18 mouse cellular contexts compared by ENCODE assay signal in the genomic region with DNA sequence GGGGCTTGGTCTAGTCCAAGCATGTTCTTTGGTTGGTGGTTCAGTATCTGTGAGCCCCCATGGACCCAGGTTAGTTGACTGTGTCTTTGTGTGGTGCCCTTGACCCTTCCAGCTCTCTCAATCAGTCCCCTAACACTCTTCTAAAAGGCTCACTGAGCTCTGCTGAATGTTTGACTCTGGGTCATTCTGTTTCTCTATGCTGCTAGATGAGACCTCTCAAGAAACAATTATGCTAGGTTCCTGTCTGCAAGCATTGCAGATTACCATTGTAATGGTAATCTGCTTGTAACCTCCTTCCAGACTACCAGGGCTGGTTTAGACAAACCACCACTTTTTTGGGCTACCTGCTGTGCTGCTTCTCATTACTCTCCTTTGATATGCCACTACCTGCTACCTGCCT.
"Had no signal": no experiment of that assay in that cellular context is flagged by ENCODE, and none has a peak within 500 bp of the region (broad histone marks: within the 10 kb centered on the region; RNA-seq: fewer than 3 reads in every experiment).

No protein-coding gene starts in this region.

- H3K9ac ChIP-seq: lung, embryonic 15.5 days; midbrain, embryonic 12.5 days; neural tube, embryonic 13.5 days; neural tube, embryonic 15.5 days had no signal

- H3K4me1 ChIP-seq: lung, embryonic 15.5 days; midbrain, embryonic 10.5 days; midbrain, embryonic 12.5 days; neural tube, embryonic 13.5 days; neural tube, embryonic 15.5 days had no signal

- H3K4me3 ChIP-seq: lung, embryonic 15.5 days; midbrain, embryonic 10.5 days; midbrain, embryonic 12.5 days; myocyte; neural tube, embryonic 13.5 days; neural tube, embryonic 15.5 days had no signal

- H3K36me3 ChIP-seq: lung, embryonic 15.5 days; midbrain, embryonic 10.5 days; midbrain, embryonic 12.5 days; neural tube, embryonic 13.5 days; neural tube, embryonic 15.5 days had no signal

- H3K27ac ChIP-seq: lung, embryonic 15.5 days; midbrain, embryonic 10.5 days; midbrain, embryonic 12.5 days; neural tube, embryonic 13.5 days; neural tube, embryonic 15.5 days had no signal

- H3K9me3 ChIP-seq: lung, embryonic 15.5 days; midbrain, embryonic 10.5 days; midbrain, embryonic 12.5 days; neural tube, embryonic 13.5 days; neural tube, embryonic 15.5 days had no signal

- DNase-seq: lung, adult 2 months; lung, postnatal 14 days; lung, postnatal 4 days; midbrain, embryonic 14.5 days; retina, postnatal 1 day; right cerebral cortex, adult 18-20 months; right cerebral cortex, postnatal 25 days; right cerebral cortex, postnatal 4 days; spleen, adult 18-20 months; thymus, adult 18-20 months; thymus, postnatal 14 days; thymus, postnatal 36 days had no signal

- H3K27me3 ChIP-seq: lung, embryonic 15.5 days; midbrain, embryonic 12.5 days; neural tube, embryonic 13.5 days; neural tube, embryonic 15.5 days had no signal
